Mouse (Mus musculus) hematopoietic stem cell, adult 5-6 weeks (primary cell): ENCODE measurements around the gene Ptpn5. TPM values are rescaled to one million over a fixed set of nuclear protein-coding genes. Genes with fewer than 3 reads are reported as not detected.

Experiments
- ATAC-seq, 2 experiments: fragments of 125-278 bp in 1 of 2; replicated peaks in 1 of 2; 2 replicates each; pipeline ENCODE4 v1.8.0; 2016 to 2017; ENCODE audit warnings: inconsistent platforms in 2 of 2, mild to moderate bottlenecking in 2 of 2, moderate number of reproducible peaks in 2 of 2, low read depth in 1 of 2, moderate TSS enrichment in 1 of 2; ENCODE audit not compliant: low FRiP score in 2 of 2, poor library complexity in 2 of 2, severe bottlenecking in 2 of 2, insufficient read depth in 1 of 2, low TSS enrichment in 1 of 2
- total RNA-seq: library from RNA; stranded (forward); fragments of 172-1452, 232-1000 nt; gene quantifications from 2 replicates; pipeline ENCODE4 v1.2.3, GENCODE M21; 2017

Ptpn5 gene
- total RNA-seq, 1 experiment from 2014 or later: not detected

DNA sequence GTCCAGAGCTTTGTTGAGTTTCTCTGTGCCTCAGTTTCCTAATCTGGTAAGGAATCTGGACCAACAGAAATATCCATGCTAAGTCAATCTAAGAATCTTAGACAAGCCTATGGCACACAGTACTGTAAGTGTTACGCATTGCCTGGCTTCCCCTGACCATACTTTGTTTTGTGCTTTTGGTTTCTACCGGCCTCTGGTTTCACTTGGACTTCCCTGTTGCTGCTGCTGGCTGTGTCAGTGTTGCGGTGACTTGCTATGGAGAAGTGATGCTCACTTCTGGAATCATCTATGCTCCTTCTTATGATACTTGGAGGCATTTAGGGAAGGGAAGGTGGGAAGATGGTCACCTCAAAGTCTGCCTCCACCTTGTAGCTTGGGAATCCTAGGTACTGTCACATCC, 11.5 kb downstream of the Ptpn5 start:
- ATAC-seq: 0 out of 4 replicates have a peak, but pooled peaks of 1 of the 2 experiments have one; percentile 32

DNA sequence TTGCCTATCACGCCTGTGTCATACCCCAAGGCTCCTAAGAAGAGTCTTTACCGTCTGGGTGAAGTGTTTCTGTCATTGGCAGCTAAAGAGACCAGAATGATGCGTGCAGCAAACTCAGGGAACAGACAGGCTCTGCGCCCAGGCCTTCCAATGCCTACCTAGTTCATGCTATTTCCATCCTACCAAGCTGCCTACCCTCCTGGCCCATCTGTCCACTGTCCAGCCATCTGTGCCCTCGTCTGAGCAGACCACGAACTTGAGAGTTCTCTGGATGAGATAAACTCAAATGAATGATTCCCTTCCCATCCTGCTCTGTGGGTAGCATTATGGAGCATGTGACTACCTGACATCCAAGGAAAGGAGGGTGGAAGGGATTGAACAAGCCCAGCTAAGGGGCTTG, 16.8 kb downstream of the Ptpn5 start:
- ATAC-seq: no peak

DNA sequence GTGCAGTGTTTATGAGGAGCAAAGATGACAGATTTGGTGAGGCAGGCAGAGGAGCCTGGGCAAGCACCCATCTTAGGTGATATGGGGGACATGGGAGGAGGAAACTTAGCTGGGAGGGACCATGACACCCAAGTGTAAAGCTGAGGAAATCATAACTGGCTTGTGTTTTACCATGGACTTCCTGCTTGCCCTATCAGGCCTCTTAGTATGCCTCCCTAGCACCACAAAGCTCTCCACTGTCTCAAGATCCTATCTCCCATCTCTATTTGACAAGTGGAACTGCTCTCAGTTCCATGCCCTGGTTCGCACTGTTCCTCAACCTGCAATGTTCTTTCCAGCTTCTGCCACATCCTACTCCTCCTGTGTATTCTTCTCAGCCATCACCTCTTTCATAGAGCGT, 18.0 kb downstream of the Ptpn5 start:
- peak in 1 of 2 experiments; percentile 19; a peak in 1 of 4 replicates for ATAC-seq

DNA sequence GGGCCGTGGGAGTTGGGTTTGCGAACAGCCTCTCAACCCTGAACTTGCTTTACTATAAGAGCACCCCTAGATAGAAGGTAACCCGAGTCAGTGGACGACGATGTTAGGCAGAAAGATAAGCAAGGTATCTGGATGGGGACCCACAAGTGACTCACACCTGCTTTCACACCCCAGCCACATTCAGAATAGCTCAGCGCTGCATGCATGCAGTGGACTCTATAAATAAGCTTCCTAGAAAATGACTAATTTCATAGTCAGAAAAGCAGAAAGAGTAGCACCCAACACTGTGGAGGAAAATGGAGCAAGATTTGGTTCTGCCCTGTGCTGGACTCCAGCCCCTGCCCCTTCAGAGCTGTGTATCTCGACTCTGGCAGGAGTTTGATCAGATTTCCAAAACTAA, 20.1 kb downstream of the Ptpn5 start:
- no peak for ATAC-seq

DNA sequence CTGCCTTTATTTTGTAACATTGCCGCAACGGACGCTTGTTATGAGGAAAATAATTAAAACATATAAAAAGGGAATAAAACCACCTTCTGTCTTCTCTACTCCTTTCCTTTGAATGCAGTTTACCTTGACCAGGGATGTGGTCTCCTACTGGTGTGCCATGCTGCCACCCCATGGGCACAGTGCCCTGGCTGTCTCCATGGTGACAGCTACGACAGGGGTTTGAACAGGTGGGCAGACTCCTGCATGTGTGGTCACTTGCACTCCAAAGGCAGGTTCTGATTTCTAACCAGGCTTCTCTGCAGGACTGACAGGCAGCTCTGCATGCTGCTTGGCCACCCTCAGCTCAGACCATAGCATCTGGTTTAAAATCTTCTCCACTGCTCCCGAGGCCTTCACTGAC, 21.4 kb downstream of the Ptpn5 start:
- no peak for ATAC-seq

DNA sequence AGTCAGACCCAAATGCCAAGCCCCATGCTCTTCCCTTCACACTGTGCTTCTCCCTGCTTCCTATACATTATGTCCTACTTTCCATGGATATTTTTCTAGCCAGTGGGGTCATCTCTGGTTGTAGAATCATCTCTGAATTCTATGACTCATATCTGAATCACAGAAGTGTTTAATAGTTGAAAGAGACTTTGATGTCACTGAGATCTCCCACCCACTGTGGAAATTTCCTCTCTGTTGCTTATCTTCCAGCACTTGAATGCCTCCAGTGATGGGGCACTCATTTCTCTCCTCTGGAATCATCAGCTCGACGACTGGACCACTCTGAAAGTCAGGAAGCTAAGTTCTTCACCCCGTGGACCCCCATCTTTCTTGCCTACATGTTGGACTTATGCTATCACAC, 22.4 kb downstream of the Ptpn5 start:
- no peak for ATAC-seq

DNA sequence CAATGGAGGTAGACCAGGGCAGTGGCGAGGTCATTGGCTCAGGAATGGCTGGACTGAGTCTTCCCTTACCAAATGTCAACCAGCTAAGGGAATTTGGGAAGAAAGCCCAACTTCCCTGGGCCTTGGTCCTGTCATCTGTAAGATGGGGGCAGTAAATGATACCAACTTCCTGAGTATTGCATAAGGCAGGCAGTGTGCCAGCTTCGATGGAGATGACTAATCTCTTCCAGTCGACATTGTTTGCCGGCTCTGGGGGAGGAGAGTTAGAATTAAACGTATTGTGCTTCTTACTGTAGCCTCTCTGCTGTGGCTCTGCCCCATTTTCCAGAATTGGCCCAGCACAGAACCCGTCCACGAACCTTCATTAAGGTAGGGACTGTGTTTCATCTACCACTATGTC, 23.0 kb downstream of the Ptpn5 start:
- peak in 1 of 2 experiments; percentile 16; a peak in 1 of 4 replicates for ATAC-seq

DNA sequence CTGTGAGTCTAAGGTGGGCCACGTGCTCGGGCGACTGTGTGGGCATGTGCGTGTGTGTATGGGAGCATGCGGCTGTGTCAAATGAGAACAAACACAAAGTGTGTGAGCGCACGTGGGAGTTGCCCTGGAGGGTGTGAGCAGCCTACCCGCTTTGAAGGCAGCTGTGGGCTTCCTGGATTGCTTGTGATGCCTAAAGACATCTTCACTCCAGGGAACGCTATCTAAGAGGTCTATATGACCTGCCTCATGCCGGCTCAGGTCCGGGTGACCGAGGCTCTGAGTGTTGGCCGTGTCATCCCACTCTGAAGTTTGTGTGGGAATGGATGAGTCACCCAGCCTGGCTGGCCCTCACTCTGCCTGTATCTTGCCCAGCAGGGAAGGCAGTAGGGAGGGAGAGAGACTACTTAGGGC, 24.7 kb downstream of the Ptpn5 start:
- ATAC-seq: no peak

DNA sequence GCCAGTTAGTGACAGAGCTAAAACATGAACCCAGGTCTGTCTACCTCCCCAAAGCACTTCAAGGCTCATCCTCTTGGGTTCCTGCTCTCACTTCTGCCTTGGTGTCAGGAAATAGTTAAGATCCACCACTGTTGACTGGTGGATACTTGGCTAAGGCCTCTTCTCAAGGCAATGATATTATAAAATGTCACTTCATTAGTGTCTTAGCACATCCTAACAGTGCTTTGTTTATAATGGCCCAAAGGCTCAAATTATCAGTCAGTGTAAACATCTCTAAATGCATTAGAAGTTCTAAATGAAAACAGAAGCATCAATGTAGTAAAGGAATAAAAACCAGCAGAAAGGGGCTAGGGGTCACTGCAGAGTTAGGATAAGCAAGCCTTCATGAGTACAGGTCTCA, 26.5 kb downstream of the Ptpn5 start:
- no peak for ATAC-seq

DNA sequence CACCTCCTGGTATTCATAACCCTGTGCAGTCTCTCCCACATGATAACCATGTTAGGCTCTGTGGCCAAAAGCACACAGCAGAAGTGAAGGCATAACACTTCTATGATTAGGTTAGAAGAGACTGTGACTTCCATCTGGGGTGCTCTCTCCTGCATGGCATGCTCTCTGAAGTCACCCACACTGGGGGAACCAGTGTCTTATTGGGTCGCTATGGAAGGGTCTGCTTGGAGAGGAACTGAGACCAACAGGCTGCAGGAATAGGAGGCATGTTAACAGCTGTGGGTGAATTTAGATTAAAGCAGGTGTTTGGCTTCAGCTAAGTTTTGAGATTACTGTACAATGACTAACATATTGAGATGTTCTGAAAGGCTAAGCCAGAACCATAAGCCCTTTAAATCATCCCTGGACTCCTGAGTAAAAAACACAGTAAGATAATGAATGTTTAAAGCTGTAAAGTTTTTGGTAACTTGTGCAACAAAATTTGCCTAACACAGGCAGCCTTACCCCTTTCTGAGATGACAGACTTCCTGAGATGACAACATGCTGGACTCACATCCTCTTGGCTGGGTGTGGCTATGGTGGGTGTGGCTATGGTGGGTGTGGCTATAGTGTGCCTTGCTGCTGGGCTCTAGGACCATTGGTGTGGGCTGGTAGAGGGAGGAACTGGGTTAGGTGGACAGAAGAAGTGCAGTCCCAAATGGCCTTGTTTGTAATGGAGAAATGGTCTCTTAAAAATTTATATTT, 29.6 kb downstream of the Ptpn5 start:
- ATAC-seq: peak; percentile 82 to 91; a peak in 3 of 4 replicates

DNA sequence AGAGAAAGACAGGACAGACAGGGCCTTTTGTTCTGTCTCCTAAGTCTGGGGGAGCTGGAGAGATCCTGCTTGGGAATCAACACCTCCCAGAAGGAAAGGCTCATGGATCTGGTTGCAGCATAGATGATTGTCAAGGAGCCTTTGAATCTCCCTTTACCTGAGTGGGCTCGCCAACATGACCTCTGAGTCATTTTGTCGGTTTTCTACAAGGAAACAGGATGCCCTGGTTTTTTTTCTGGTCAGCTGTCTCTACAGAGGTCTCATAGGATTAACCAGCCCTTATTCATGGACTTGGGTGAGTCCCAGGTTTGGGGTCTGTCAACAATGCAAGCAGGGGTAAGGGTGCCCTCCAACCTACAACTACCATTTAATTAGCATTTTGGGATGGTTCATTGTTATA, 30.5 kb downstream of the Ptpn5 start:
- no peak for ATAC-seq

DNA sequence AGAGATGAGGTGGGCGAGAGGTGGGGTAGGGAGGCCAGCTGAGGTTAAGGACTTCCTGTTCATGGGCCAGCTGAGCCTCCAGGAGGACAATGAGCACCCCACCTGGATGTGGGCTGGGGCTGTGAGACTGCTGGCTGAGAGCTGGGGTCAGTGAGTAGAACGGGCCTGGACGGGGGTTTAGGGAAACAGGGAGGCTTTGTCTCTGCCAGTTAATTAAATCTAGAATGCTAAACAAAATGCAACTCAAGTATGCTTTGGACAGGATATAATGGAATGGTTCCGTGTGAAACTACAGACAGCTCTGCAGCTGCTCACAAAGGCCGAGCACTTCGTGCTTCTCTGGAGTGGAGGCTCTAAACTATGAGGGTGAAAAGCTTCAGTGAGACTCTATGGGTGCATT, 32.9 kb downstream of the Ptpn5 start:
- no peak for ATAC-seq

DNA sequence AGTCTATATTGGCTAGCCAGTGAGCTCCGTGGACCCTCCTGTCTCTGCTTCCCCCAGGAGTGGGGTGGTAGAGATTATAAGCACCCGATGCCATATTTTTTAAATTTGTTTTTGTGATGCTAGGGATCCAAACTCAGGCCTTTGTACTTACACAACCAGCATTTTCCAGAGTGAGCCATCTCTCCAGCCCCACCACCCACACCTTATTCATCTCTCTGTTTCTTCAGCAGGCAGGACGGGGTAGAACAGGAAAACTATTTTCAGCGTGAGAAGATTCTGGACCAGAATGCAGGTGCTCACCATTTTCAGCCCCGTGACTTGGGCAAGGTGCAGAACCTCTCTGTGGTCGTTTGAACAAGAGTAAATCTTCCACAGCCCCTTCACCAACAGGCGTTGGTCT, 34.2 kb downstream of the Ptpn5 start:
- no peak for ATAC-seq

DNA sequence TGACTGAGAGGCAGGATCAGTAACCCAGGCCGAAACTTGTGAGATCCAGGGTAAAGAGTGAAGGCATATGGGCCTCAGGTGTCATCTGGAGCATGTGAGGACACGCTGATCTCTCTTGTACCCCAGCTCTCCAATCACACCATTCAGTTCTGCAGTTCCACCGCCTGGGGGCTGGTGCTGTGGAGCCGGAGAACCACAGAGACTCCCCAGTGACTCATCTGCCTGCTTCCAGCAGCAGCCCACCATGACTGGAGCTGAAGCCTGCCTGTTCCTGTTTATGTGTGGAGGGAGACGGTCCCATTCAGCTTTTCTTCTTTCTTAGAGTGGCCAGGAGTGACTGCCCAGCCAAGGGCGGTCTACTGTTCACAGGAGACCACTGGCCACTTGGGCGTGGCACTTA, 35.4 kb downstream of the Ptpn5 start:
- no peak for ATAC-seq

DNA sequence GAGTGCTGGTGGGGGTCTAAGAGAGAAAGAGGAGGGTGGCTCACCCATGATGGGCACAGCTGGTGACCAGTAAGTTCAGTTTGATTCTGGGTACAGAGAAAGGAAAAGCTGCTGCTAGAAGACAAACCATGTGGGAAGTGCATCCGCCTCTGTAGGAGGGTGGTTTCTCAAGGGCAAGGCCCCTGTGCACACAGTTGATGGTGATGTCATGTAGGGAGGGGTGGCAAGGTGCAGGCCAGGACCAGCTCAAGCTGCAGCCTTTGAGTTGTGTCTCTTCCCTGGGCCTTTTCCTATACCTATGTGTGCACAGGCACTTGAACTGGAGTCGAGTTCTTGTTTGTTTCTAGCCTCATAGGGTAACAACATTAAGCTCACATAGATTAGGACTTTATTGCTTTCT, 38.5 kb downstream of the Ptpn5 start:
- ATAC-seq: no peak

DNA sequence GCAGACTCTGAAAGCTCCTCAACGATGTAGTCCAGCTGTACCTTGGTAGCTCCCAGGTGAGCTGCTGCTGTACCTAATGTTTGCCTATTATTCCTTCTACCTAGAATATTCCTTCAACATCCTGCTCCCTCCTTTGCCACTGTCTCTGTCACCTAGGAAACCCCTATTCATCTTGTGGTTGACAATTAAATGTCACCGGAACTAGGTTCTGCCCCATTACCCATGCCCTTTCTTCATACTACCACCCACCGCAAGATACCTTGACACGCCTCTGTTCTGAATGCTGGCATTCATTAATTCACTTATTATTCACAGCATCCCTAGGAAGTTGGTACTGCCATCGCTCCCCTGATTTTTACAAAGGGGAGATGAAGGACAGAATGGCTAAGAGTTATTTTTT, 39.5 kb downstream of the Ptpn5 start:
- ATAC-seq: no peak

DNA sequence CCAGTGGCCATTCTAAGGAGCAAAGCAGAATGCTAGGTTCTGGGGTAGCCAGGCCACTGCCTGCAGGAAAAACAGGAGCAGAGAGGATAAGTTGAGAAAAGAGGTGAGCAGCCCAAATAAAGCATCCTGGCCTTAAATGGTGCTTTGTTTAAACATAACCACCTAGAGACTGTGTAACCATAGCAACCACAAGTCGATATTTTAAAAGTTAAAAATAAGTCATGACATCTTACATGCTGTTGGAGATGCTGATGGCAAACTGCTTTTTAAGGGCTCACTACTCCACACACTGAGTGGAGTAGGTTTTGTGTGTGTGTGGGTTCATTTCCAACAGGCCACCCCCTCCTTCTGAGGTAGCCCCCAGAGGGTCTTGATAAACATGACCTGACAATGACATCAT, 48.4 kb downstream of the Ptpn5 start:
- no peak for ATAC-seq

DNA sequence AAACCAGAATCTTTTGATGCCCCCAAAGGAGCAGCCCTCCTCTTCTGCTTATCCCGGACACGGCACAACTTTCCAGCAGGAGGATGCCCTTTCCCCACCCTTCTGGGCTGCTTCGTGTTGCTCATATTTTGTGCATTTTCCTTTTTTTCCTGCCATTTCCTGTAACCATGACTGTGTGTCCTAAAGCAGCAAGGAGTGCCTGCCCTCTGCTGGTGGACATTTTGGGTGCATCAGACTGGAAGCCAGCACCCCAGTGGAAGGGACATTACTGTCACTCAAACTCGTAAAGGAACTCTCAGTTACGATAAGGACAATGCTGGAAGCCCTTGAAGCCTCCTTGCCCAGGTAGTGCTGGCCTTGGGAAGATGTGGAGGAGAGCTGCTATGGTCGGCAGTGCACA, 52.2 kb downstream of the Ptpn5 start:
- ATAC-seq: peak; percentile 48 to 61; a peak in 2 of 4 replicates

DNA sequence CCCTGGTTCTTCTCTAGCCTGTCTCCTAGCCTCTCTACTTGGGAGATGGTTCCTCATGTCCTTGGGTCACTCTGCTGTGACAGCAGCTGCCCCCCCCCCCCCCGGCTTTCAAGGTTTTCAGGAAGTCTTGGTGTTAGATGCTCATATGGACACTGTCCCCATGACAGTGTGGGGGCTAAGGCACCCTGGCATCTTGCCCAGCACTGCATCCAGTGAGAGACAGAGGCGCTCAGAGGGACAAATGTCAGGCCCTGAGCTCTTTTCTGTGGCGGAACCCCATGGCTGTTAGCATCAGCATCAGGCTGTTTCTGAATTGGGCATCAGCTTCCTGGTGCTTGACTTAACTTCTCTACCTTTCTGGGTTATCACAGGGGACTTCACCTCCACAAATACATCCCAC, 52.6 kb downstream of the Ptpn5 start:
- no peak for ATAC-seq
